Mouse (Mus musculus): ENCODE measurements around the gene Fmnl1. TPM values are rescaled to one million over a fixed set of nuclear protein-coding genes. Genes with fewer than 3 reads are reported as not detected.
A peak's percentile ranks its signal among the peaks of the same experiment; 100 is the strongest.

Gene Fmnl1
- polyA plus RNA-seq, 1 experiment from 2014 or later, result 1.1 TPM

DNA sequence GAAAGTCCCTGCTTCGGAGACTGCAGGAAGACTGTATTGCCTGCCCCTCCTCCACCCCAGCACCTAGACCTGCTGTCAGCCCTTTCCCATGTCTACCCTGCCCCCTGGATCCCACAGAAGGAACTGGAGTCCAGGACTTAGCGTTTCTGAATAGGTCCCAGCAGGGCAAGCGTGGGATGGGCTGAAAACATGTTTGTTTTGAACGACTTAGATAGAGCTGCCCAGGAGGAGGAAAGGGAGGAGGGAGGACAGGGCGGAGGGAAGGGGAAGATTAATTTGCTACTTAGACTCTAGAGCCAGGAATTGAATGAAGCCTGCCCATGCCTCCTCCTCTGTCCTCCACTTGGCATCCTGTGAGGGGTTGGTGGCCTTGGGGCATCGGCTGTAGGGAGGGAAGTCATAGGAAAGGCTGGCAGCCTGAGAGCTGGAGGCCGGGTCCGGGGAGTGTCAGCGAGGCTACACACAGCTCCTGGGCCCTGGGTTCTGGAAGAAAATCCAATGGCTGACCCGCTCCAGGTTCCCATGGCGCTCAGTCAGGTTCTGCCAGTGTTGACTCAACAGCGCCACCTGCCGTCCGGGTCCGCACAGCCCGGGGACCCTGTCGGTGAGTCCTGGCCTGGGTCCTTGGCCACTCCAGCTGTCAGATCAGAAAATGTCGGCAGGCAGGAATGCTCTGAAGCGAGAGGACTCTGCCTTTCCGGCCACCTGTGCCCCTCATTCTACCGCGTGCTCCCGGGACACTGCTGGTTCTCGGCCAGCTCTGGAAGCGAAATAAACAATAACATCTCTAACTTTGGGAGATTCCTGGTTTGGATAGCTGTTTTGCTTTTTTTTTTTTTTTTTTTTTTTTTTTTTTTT lies 12.1 kb upstream of the Fmnl1 start:
- H3K4me3 ChIP-seq (ENCODE audit: low read depth, low read length), result peak overlapping the region; percentile 47
- ATAC-seq (replicated peaks; ENCODE audit: insufficient number of reproducible peaks, low FRiP score, low TSS enrichment), result peak; percentile 90
- H3K4me1 ChIP-seq (ENCODE audit: control insufficient read depth, insufficient read depth, low read length), result no peaks in the 10 kb centered on the region
- H3K27me3 ChIP-seq (ENCODE audit: control insufficient read depth, insufficient read depth, low read length), result no peaks in the 10 kb centered on the region
- H3K4me2 ChIP-seq, result peak overlapping the region; percentile 83
- peak overlapping the region; percentile 68; the same call in 1 of the 2 replicates for H3K9ac ChIP-seq (ENCODE audit: low read depth, low read length)
- H3K9me3 ChIP-seq (replicated peaks; ENCODE audit: control insufficient read depth, low read length), result no peaks in the 10 kb centered on the region; the same call in 1 of the 2 replicates
- no peaks in the 10 kb centered on the region for H3K36me3 ChIP-seq (ENCODE audit: control insufficient read depth, insufficient read depth, low read length)
- 1% methylated on average over 25 of the region's 25 CpGs for WGBS (ENCODE audit: insufficient replicate concordance)
- 0 out of 2 replicates have a peak overlapping the region, but pooled peaks have one; percentile 29 for H3K27ac ChIP-seq (ENCODE audit: low read depth, low read length)

DNA sequence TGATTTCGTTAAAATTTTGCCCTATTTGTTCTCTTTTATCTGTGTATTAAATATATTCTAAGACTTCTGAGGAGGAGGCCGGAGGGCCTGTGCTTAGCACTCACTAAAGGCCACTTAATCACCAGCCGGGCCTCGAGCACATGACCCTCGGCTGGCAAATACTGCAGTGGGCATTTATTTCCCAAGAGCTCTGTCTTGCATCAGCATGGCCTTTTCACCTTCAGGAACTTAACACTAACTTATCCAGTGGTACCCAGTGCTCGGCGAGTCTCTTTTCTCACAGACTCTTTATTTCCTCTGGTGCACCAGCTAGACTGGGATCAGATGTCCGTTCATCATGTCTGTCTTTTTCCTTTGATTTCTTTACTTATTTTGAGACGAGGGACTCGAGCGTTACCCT lies 10.2 kb upstream of the Fmnl1 start:
- H3K4me1 ChIP-seq (ENCODE audit: control insufficient read depth, insufficient read depth, low read length), result no peaks in the 10 kb centered on the region
- H3K4me3 ChIP-seq (ENCODE audit: low read depth, low read length), result no peak overlapping the region
- 90% methylated on average over 11 of the region's 11 CpGs for WGBS (ENCODE audit: insufficient replicate concordance)

DNA sequence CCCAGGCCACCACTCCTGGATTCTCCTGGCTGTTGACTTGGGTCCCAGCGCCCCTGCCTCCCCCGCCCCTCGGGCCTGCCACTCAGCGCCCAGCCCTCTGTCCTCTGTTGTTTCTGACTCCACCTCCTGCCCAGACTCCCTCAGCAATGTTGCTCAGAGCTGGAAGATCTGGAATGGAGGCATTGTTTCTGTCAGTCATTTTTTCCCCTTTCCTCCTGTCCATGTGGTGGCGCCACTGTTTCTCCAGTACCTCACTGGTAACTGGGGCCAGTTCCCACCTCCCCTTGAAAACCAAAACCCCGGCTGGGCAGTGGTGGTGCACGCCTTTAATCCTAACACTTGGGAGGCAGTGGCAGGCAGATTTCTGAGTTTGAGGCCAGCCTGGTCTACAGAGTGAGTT lies 9.5 kb upstream of the Fmnl1 start:
- WGBS (ENCODE audit: insufficient replicate concordance), result 67% methylated on average over 7 of the region's 7 CpGs
- no peaks in the 10 kb centered on the region for H3K36me3 ChIP-seq (ENCODE audit: control insufficient read depth, insufficient read depth, low read length)
- H3K4me1 ChIP-seq (ENCODE audit: control insufficient read depth, insufficient read depth, low read length), result no peaks in the 10 kb centered on the region
- H3K4me2 ChIP-seq, result no peak overlapping the region
- no peak for ATAC-seq (replicated peaks; ENCODE audit: insufficient number of reproducible peaks, low FRiP score, low TSS enrichment)
- H3K9ac ChIP-seq (ENCODE audit: low read depth, low read length), result no peak overlapping the region
- no peak overlapping the region for H3K4me3 ChIP-seq (ENCODE audit: low read depth, low read length)
- no peak overlapping the region for H3K27ac ChIP-seq (ENCODE audit: low read depth, low read length)
- H3K27me3 ChIP-seq (ENCODE audit: control insufficient read depth, insufficient read depth, low read length), result no peaks in the 10 kb centered on the region; the same call in 1 of the 2 replicates
- H3K9me3 ChIP-seq (replicated peaks; ENCODE audit: control insufficient read depth, low read length), result no peaks in the 10 kb centered on the region

More for the DNA sequence above, 10.2 kb upstream of the Fmnl1 start:
- no peaks in the 10 kb centered on the region for H3K36me3 ChIP-seq (ENCODE audit: control insufficient read depth, insufficient read depth, low read length)
- H3K27ac ChIP-seq (ENCODE audit: low read depth, low read length), result no peak overlapping the region
- H3K9ac ChIP-seq (ENCODE audit: low read depth, low read length), result no peak overlapping the region
- no peaks in the 10 kb centered on the region; the same call in 1 of the 2 replicates for H3K9me3 ChIP-seq (replicated peaks; ENCODE audit: control insufficient read depth, low read length)
- no peak for ATAC-seq (replicated peaks; ENCODE audit: insufficient number of reproducible peaks, low FRiP score, low TSS enrichment)
- H3K4me2 ChIP-seq, result no peak overlapping the region
- no peaks in the 10 kb centered on the region for H3K27me3 ChIP-seq (ENCODE audit: control insufficient read depth, insufficient read depth, low read length)

DNA sequence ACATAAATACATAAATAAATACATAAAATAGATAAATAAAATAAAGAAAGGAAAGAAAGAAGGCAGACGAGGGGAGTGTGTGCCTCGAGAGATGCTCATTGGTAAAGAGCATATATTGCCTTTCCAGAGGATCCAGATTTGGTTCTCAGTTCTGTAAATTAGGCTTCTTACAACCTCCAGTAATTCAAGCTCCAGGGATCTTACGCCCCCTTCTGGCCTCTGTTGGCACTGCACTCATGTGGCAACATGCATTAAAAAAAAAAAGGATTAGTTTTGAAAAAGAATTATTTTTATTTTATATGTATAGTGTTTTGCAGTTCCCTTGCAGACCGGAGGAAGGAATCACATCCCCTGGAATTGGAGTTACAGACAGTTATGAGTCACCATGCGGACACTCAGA lies 8.8 kb upstream of the Fmnl1 start:
- H3K27ac ChIP-seq (ENCODE audit: low read depth, low read length), result no peak overlapping the region
- H3K9ac ChIP-seq (ENCODE audit: low read depth, low read length), result no peak overlapping the region
- no peak overlapping the region for H3K4me2 ChIP-seq
- H3K4me1 ChIP-seq (ENCODE audit: control insufficient read depth, insufficient read depth, low read length), result no peaks in the 10 kb centered on the region
- no peak for ATAC-seq (replicated peaks; ENCODE audit: insufficient number of reproducible peaks, low FRiP score, low TSS enrichment)
- no peaks in the 10 kb centered on the region for H3K36me3 ChIP-seq (ENCODE audit: control insufficient read depth, insufficient read depth, low read length)
- no peak overlapping the region for H3K4me3 ChIP-seq (ENCODE audit: low read depth, low read length)
- H3K9me3 ChIP-seq (replicated peaks; ENCODE audit: control insufficient read depth, low read length), result no peaks in the 10 kb centered on the region
- WGBS (ENCODE audit: insufficient replicate concordance), result 83% methylated on average over 5 of the region's 5 CpGs
- H3K27me3 ChIP-seq (ENCODE audit: control insufficient read depth, insufficient read depth, low read length), result no peaks in the 10 kb centered on the region; the same call in 1 of the 2 replicates

DNA sequence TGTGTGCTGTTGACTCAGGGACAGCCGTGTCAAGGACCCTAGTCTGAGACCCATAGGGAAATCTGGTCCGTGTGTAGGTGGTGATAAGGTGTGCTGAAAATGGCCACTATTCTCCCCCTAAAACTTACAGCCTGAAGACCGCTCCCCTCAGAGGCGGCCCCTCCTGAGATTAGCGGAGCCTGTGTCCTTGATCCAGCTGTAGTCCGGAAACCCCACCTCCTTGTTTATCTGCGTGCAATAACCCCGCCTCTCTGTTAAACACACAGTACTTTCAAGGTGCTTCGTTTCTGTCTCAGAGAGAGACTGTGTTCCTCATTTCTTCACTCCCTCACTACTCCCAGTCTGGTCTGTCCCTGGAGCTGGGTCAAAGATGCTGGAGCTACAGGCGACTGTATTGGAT lies 6.5 kb upstream of the Fmnl1 start:
- Histone ChIP-seq H3K9me3 (replicated peaks; ENCODE audit: control insufficient read depth, low read length) (no peaks in the 10 kb centered on the region), H3K4me3 (ENCODE audit: low read depth, low read length) (no peak overlapping the region), H3K9ac (ENCODE audit: low read depth, low read length) (no peak overlapping the region), H3K36me3 (ENCODE audit: control insufficient read depth, insufficient read depth, low read length) (no peaks in the 10 kb centered on the region), H3K4me2 (peak overlapping the region; percentile 31; the same call in 1 of the 2 replicates), H3K27ac (ENCODE audit: low read depth, low read length) (no peak overlapping the region), H3K27me3 (ENCODE audit: control insufficient read depth, insufficient read depth, low read length) (peaks cover 4% of the 10 kb centered on the region), H3K4me1 (ENCODE audit: control insufficient read depth, insufficient read depth, low read length) (no peaks in the 10 kb centered on the region)
- ATAC-seq (replicated peaks; ENCODE audit: insufficient number of reproducible peaks, low FRiP score, low TSS enrichment), result no peak; the same call in 1 of the 2 replicates
- WGBS (ENCODE audit: insufficient replicate concordance), result 19% methylated on average over 10 of the region's 10 CpGs

DNA sequence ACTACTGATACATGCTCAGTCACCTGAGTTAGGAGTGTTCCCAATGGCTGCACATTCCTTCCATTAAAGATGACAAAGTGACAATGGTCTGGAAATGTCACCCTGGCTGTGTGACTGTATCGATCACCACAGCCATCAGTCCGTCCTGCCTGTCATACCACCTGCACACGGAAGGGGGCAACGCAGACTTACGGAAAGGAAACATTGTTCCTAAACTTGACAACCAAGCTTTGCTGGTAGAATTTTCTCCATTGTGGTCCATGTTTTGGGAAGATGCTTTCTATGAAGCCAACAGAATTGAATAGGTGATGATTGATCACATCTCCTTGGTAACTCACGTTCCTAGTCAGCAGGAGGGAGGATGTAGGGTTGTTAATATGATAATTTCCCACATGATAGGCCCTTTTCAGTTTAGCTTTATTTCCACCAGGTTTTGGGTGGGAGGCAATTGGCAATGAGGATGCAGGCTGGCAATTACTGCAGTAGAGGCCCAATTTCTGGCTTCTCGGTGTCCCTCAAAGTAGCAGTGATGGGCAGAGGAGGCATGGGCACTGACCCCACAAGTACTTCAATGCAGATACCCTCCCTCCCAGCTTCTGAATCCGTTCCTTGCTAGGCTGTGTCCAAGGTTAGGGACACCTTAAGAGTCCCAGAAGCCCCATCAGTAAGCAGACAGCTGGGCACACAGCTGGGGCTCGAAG lies 2.1 kb upstream of the Fmnl1 start:
- ATAC-seq (replicated peaks; ENCODE audit: insufficient number of reproducible peaks, low FRiP score, low TSS enrichment), result no peak
- Histone ChIP-seq H3K27ac (ENCODE audit: low read depth, low read length) (no peak overlapping the region), H3K4me1 (ENCODE audit: control insufficient read depth, insufficient read depth, low read length) (peaks cover 13% of the 10 kb centered on the region), H3K9ac (ENCODE audit: low read depth, low read length) (no peak overlapping the region), H3K36me3 (ENCODE audit: control insufficient read depth, insufficient read depth, low read length) (no peaks in the 10 kb centered on the region), H3K4me3 (ENCODE audit: low read depth, low read length) (no peak overlapping the region), H3K27me3 (ENCODE audit: control insufficient read depth, insufficient read depth, low read length) (peaks cover 46% of the 10 kb centered on the region), H3K9me3 (replicated peaks; ENCODE audit: control insufficient read depth, low read length) (no peaks in the 10 kb centered on the region), H3K4me2 (no peak overlapping the region)
- 24% methylated on average over 9 of the region's 9 CpGs for WGBS (ENCODE audit: insufficient replicate concordance)

DNA sequence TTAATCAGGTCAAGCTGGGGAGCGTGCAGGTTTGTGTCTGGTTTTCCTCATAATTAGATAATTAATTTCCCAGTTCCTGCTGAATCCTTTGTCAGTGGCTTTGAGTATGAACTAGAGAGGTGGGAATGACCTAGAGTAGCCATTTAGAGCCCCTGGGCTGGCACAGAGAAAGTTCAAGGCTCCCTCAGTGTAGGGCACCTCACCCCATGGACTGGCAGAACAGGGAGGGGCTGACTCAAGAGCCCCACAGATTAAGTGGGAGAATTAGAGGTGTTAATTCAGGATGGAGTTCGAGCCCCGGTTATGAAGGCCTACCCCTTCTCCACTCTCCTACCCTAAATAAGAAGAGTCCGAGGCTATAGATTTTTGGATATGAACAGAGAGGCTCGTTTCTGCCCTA lies 1.2 kb upstream of the Fmnl1 start:
- Histone ChIP-seq H3K27ac (ENCODE audit: low read depth, low read length) (no peak overlapping the region), H3K4me3 (ENCODE audit: low read depth, low read length) (no peak overlapping the region), H3K36me3 (ENCODE audit: control insufficient read depth, insufficient read depth, low read length) (no peaks in the 10 kb centered on the region), H3K4me1 (ENCODE audit: control insufficient read depth, insufficient read depth, low read length) (peaks cover 14% of the 10 kb centered on the region), H3K9me3 (replicated peaks; ENCODE audit: control insufficient read depth, low read length) (no peaks in the 10 kb centered on the region), H3K27me3 (ENCODE audit: control insufficient read depth, insufficient read depth, low read length) (peaks cover 46% of the 10 kb centered on the region), H3K9ac (ENCODE audit: low read depth, low read length) (no peak overlapping the region), H3K4me2 (no peak overlapping the region)
- no peak for ATAC-seq (replicated peaks; ENCODE audit: insufficient number of reproducible peaks, low FRiP score, low TSS enrichment)
- WGBS (ENCODE audit: insufficient replicate concordance), result 79% methylated on average over 5 of the region's 5 CpGs

DNA sequence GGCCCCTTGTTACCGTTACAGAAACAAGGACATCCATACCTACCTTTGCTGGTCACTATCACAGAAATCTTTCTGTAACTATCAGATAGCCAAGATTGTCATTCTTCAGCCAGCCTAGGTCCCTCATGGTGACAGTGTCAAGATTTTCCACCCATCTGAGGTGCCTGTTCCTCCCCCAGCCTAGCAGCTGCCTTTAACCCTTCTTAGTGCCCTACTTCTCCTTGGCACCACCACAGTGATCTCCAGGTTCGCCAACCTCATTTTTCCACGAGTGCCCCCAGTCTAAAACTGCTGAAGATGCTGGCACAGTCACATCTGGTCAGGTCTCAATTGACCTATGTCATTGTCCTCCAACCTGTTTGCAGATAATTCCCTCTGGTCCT lies 805 bp upstream of the Fmnl1 start:
- H3K4me1 ChIP-seq (ENCODE audit: control insufficient read depth, insufficient read depth, low read length), result peaks cover 18% of the 10 kb centered on the region
- peak overlapping the region; percentile 57 for H3K4me3 ChIP-seq (ENCODE audit: low read depth, low read length)
- WGBS (ENCODE audit: insufficient replicate concordance), result 46% methylated on average over 3 of the region's 3 CpGs
- H3K4me2 ChIP-seq, result peak overlapping the region; percentile 85
- H3K27me3 ChIP-seq (ENCODE audit: control insufficient read depth, insufficient read depth, low read length), result peaks cover 46% of the 10 kb centered on the region
- no peaks in the 10 kb centered on the region for H3K36me3 ChIP-seq (ENCODE audit: control insufficient read depth, insufficient read depth, low read length)
- H3K9ac ChIP-seq (ENCODE audit: low read depth, low read length), result no peak overlapping the region
- no peaks in the 10 kb centered on the region for H3K9me3 ChIP-seq (replicated peaks; ENCODE audit: control insufficient read depth, low read length)
- H3K27ac ChIP-seq (ENCODE audit: low read depth, low read length), result no peak overlapping the region
- ATAC-seq (replicated peaks; ENCODE audit: insufficient number of reproducible peaks, low FRiP score, low TSS enrichment), result no peak

Measured in heart, embryonic 11.5 days (tissue).